In the genomic region with DNA sequence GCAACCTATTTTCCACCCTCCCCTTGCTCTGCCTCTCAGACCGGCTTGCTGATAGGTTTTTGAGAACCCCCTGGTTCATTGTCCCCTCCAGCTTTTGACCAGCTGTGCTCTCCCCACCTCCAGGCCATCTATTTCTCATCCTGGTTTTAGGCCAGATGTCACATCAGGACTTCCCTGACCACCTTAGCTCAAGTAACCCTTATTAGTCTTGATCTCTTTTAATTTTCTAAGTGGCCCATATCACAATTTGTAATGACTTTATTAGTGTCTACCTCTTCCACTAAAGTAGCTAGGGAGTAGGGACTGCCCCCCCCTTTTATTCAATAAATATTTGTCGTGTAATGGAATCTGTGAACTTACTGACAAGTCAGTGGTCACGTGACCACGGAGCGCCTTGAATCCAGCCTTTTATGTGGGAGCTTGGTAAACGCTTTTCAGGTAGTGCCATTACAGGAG, we compare ENCODE assay signal across 8 mouse cellular contexts. TPM values are rescaled to one million over a fixed set of nuclear protein-coding genes. Genes with fewer than 3 reads are reported as not detected.
DNase-seq lines count a peak whose midpoint lies in the region; ATAC-seq and TF ChIP-seq lines count a peak whose summit lies in the region.

No protein-coding gene starts in this region.

- peak overlapping the region; percentile 99 for H3K4me3 ChIP-seq in hindbrain, embryonic 15.5 days
- peak overlapping the region; percentile 90 for H3K4me3 ChIP-seq in liver, embryonic 15.5 days (replicated peaks)
- H3K4me3 ChIP-seq in small intestine, adult 2 months (ENCODE audit: low read depth, low read length): peak overlapping the region; percentile 71

- DNase-seq in thymus, postnatal 0 days (ENCODE audit: low spot score): peak; percentile 61
- no peak for DNase-seq in thymus, postnatal 25 days
- peak; percentile 79 for DNase-seq in embryo, embryonic 10 days (ENCODE audit: low spot score)
- no peak for DNase-seq in gastrocnemius, postnatal 14 days
- no peak for DNase-seq in testis, postnatal 14 days (ENCODE audit: low spot score)

- H3K9me3 ChIP-seq in hindbrain, embryonic 15.5 days: no peaks in the 10 kb centered on the region
- H3K9me3 ChIP-seq in liver, embryonic 15.5 days (replicated peaks): no peaks in the 10 kb centered on the region

- TF ChIP-seq POLR2A in small intestine, adult 2 months (IDR thresholded peaks at IDR 0.05; ENCODE audit: low read depth, low read length): no peak

- intact Hi-C loops in gastrocnemius, postnatal 14 days (cut with DNase I; ENCODE audit: low total_unique reads): no loop called here

- TF ChIP-seq CTCF in small intestine, adult 2 months (IDR thresholded peaks at IDR 0.05; ENCODE audit: extremely low read depth, insufficient read length, insufficient replicate concordance, low read depth, low read length): no peak

- H3K27ac ChIP-seq in hindbrain, embryonic 15.5 days (replicated peaks): peak overlapping the region; percentile 93
- peak overlapping the region; percentile 96 for H3K27ac ChIP-seq in liver, embryonic 15.5 days (replicated peaks)
- H3K27ac ChIP-seq in small intestine, adult 2 months (ENCODE audit: insufficient read depth, low read depth, low read length): peak overlapping the region; percentile 80

- peaks cover 21% of the 10 kb centered on the region for H3K4me1 ChIP-seq in hindbrain, embryonic 15.5 days (replicated peaks)
- peaks cover 45% of the 10 kb centered on the region for H3K4me1 ChIP-seq in liver, embryonic 15.5 days (replicated peaks)
- peaks cover 5% of the 10 kb centered on the region; the same call in 1 of the 2 replicates for H3K4me1 ChIP-seq in small intestine, adult 2 months (ENCODE audit: control insufficient read depth, insufficient read depth, insufficient read length, low read length)

- H3K9ac ChIP-seq in hindbrain, embryonic 15.5 days: peak overlapping the region; percentile 82
- H3K9ac ChIP-seq in liver, embryonic 15.5 days: peak overlapping the region; percentile 85

- no peak for ATAC-seq in hindbrain, embryonic 15.5 days (ENCODE audit: low FRiP score, low read depth)
- peak; percentile 19 for ATAC-seq in liver, embryonic 15.5 days (ENCODE audit: insufficient read depth)

- peaks cover 15% of the 10 kb centered on the region for H3K36me3 ChIP-seq in hindbrain, embryonic 15.5 days
- peaks cover 33% of the 10 kb centered on the region for H3K36me3 ChIP-seq in liver, embryonic 15.5 days (replicated peaks)
- H3K36me3 ChIP-seq in small intestine, adult 2 months (ENCODE audit: control insufficient read depth, insufficient read depth, low read length): peaks cover 14% of the 10 kb centered on the region

- H3K27me3 ChIP-seq in hindbrain, embryonic 15.5 days: no peaks in the 10 kb centered on the region
- H3K27me3 ChIP-seq in liver, embryonic 15.5 days: no peaks in the 10 kb centered on the region
- H3K27me3 ChIP-seq in small intestine, adult 2 months (ENCODE audit: control insufficient read depth, insufficient read depth, low read length): no peaks in the 10 kb centered on the region

- WGBS in hindbrain, embryonic 15.5 days: 2% methylated on average over 6 of the region's 6 CpGs
- 2% methylated on average over 6 of the region's 6 CpGs for WGBS in liver, embryonic 15.5 days (ENCODE audit: insufficient replicate concordance)
- under 1% methylated on average over 6 of the region's 6 CpGs for WGBS in small intestine, adult 2 months

- H3K4me2 ChIP-seq in hindbrain, embryonic 15.5 days: peak overlapping the region; percentile 83
- H3K4me2 ChIP-seq in liver, embryonic 15.5 days: peak overlapping the region; percentile 88

RNA-seq across cellular contexts. Expression of a gene that starts 0.7 kb away (rescaled TPM):
- polyA plus RNA-seq in thymus, postnatal 0 days (2015; fragmentation: Nextera tagmentation; extraction: Ambion mirVana): 28.4 and 29.3 TPM in 2 replicates
- 94.3 and 98.1 TPM in 2 replicates for polyA plus RNA-seq in hindbrain, embryonic 15.5 days (2015; fragmentation: Nextera tagmentation; extraction: Ambion mirVana)
- 20.6 and 25.8 TPM in 2 replicates for polyA plus RNA-seq in liver, embryonic 15.5 days (2015; fragmentation: Nextera tagmentation; extraction: Ambion mirVana)
- 40.1 and 69.5 TPM in 2 replicates for polyA plus RNA-seq in small intestine, adult 2 months (2012; rRNA removed)
- total RNA-seq in gastrocnemius, postnatal 14 days (2021): 10 to 100 TPM; 21.4 to 24.2 TPM

RNA-seq across cellular contexts. Expression of a gene that starts 8.3 kb away (rescaled TPM):
- 4.7 TPM in 2 replicates for polyA plus RNA-seq in thymus, postnatal 0 days (2015; fragmentation: Nextera tagmentation; extraction: Ambion mirVana)
- 2.7 and 3.1 TPM in 2 replicates for polyA plus RNA-seq in hindbrain, embryonic 15.5 days (2015; fragmentation: Nextera tagmentation; extraction: Ambion mirVana)
- polyA plus RNA-seq in liver, embryonic 15.5 days (2015; fragmentation: Nextera tagmentation; extraction: Ambion mirVana): 2.8 TPM in 2 replicates
- 7.2 and 15.1 TPM in 2 replicates for polyA plus RNA-seq in small intestine, adult 2 months (2012; rRNA removed)
- total RNA-seq in gastrocnemius, postnatal 14 days (2021): 1 to 10 TPM; 4.9 to 6.0 TPM

RNA-seq across cellular contexts. Expression of a gene that starts 8.5 kb away (rescaled TPM):
- 25.2 and 27.1 TPM in 2 replicates for polyA plus RNA-seq in thymus, postnatal 0 days (2015; fragmentation: Nextera tagmentation; extraction: Ambion mirVana)
- 9.9 and 12.8 TPM in 2 replicates for polyA plus RNA-seq in hindbrain, embryonic 15.5 days (2015; fragmentation: Nextera tagmentation; extraction: Ambion mirVana)
- 13.1 and 14.6 TPM in 2 replicates for polyA plus RNA-seq in liver, embryonic 15.5 days (2015; fragmentation: Nextera tagmentation; extraction: Ambion mirVana)
- 18.4 and 32.2 TPM in 2 replicates for polyA plus RNA-seq in small intestine, adult 2 months (2012; rRNA removed)
- total RNA-seq in gastrocnemius, postnatal 14 days (2021): 1 to 10 TPM; 8.6 to 8.9 TPM

RNA-seq across cellular contexts. Expression of a gene that starts 20.8 kb away (rescaled TPM):
- 203 and 214 TPM in 2 replicates for polyA plus RNA-seq in thymus, postnatal 0 days (2015; fragmentation: Nextera tagmentation; extraction: Ambion mirVana)
- 103 and 109 TPM in 2 replicates for polyA plus RNA-seq in hindbrain, embryonic 15.5 days (2015; fragmentation: Nextera tagmentation; extraction: Ambion mirVana)
- 79.0 and 85.9 TPM in 2 replicates for polyA plus RNA-seq in liver, embryonic 15.5 days (2015; fragmentation: Nextera tagmentation; extraction: Ambion mirVana)
- polyA plus RNA-seq in small intestine, adult 2 months (2012; rRNA removed): 15.0 and 21.7 TPM in 2 replicates
- 10 to 100 TPM; 27.4 to 27.9 TPM for total RNA-seq in gastrocnemius, postnatal 14 days (2021)

RNA-seq across cellular contexts. Expression of a gene that starts 23.0 kb away (rescaled TPM):
- 51.9 and 55.5 TPM in 2 replicates for polyA plus RNA-seq in thymus, postnatal 0 days (2015; fragmentation: Nextera tagmentation; extraction: Ambion mirVana)
- polyA plus RNA-seq in hindbrain, embryonic 15.5 days (2015; fragmentation: Nextera tagmentation; extraction: Ambion mirVana): 83.0 and 84.9 TPM in 2 replicates
- 44.8 and 49.6 TPM in 2 replicates for polyA plus RNA-seq in liver, embryonic 15.5 days (2015; fragmentation: Nextera tagmentation; extraction: Ambion mirVana)
- polyA plus RNA-seq in small intestine, adult 2 months (2012; rRNA removed): 45.7 and 74.1 TPM in 2 replicates
- 10 to 100 TPM; 30.7 to 34.3 TPM for total RNA-seq in gastrocnemius, postnatal 14 days (2021)

Comparison
In these comparisons a context has a peak if more than half of its experiments do, and no peak if none do; other contexts are left out.
1. DNase-seq: peak in thymus, postnatal 0 days (single experiment) and embryo, embryonic 10 days (single experiment); none in thymus, postnatal 25 days (single experiment), gastrocnemius, postnatal 14 days (single experiment) and testis, postnatal 14 days (single experiment).
2. Peak in every context shown above with its lines, with median percentiles within 50 percentile points of each other: H3K27ac ChIP-seq and H3K4me3 ChIP-seq.